Mouse (Mus musculus): Measurements from ENCODE around the gene H2-Ob. TPM values are rescaled to one million over a fixed set of nuclear protein-coding genes. Genes with fewer than 3 reads are reported as not detected.

H2-Ob gene
- polyA plus RNA-seq, 1 experiment from 2014 or later: not detected

- DNase-seq (ENCODE audit: low spot score): peak; percentile 29
- no peaks in the 10 kb centered on the region for H3K36me3 ChIP-seq
- H3K4me3 ChIP-seq: no peak within 1 kb of the TSS
- no peak within 1 kb of the TSS for H3K27ac ChIP-seq (replicated peaks)
- H3K9me3 ChIP-seq (replicated peaks): no peaks in the 10 kb centered on the region
- peaks cover 11% of the 10 kb centered on the region; the same call in 1 of the 2 replicates for H3K27me3 ChIP-seq (ENCODE audit: low read depth, poor library complexity, severe bottlenecking)
- 79% methylated on average over 11 of the region's 11 CpGs for WGBS
- H3K4me1 ChIP-seq: peaks cover 5% of the 10 kb centered on the region
Measured at GRCm38 (mm10) chr17:34257594-34258375, 19.1 kb downstream of the H2-Ob start, which contains the start of gene H2-Ab1. H2-Ab1 (plus strand) TSS chr17:34257689.

- Histone ChIP-seq H3K9me3 (replicated peaks) (no peaks in the 10 kb centered on the region), H3K27ac (replicated peaks) (no peak overlapping the region), H3K27me3 (ENCODE audit: low read depth, poor library complexity, severe bottlenecking) (peaks cover 33% of the 10 kb centered on the region), H3K36me3 (no peaks in the 10 kb centered on the region), H3K4me1 (peaks cover 32% of the 10 kb centered on the region), H3K4me3 (no peak overlapping the region)
- no peak for DNase-seq (ENCODE audit: low spot score)
- 90% methylated on average over 5 of the region's 5 CpGs for WGBS
Measured at GRCm38 (mm10) chr17:34260551-34260950, 21.8 kb downstream of the H2-Ob start.

DNA sequence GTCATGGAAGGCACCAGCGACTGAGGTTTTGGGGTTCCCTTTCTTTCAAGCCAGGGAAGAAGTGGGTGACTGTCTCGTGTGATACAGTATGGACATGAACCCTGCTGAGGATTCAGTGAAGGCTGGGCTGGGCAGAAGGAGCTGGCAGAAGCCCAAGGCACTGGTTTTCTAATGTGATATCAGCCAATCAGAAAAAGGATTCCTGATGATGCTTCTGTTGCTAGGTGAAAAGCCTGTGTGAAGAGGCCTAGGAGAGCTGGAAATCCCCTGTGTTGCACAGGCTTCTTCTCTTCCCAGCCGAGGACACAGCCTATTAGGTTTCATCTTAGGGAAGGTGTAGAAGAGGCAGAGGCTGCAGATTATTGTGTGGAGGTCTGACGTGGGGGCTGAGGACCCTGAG lies 22.8 kb downstream of the H2-Ob start:
- H3K27me3 ChIP-seq (ENCODE audit: low read depth, poor library complexity, severe bottlenecking): peaks cover 34% of the 10 kb centered on the region
- DNase-seq (ENCODE audit: low spot score): peak; percentile 24

GRCm38 (mm10) chr17:34263068-34263467 lies 24.4 kb downstream of the H2-Ob start:
- H3K27ac ChIP-seq (replicated peaks): peak overlapping the region; percentile 49
- peak; percentile 80 for DNase-seq (ENCODE audit: low spot score)
- H3K4me3 ChIP-seq: peak overlapping the region; percentile 73
- no peaks in the 10 kb centered on the region for H3K9me3 ChIP-seq (replicated peaks)
- 0% methylated on average over 8 of the region's 8 CpGs for WGBS
- peaks cover 34% of the 10 kb centered on the region for H3K27me3 ChIP-seq (ENCODE audit: low read depth, poor library complexity, severe bottlenecking)
- no peaks in the 10 kb centered on the region for H3K36me3 ChIP-seq
- H3K4me1 ChIP-seq: peaks cover 29% of the 10 kb centered on the region

More for the DNA sequence above, 22.8 kb downstream of the H2-Ob start:
- Histone ChIP-seq H3K36me3 (no peaks in the 10 kb centered on the region), H3K4me3 (no peak overlapping the region), H3K27ac (replicated peaks) (no peak overlapping the region), H3K9me3 (replicated peaks) (no peaks in the 10 kb centered on the region), H3K4me1 (peaks cover 29% of the 10 kb centered on the region)
- 35% methylated on average over 4 of the region's 4 CpGs for WGBS

GRCm38 (mm10) chr17:34263811-34264371 lies 25.2 kb downstream of the H2-Ob start:
- Histone ChIP-seq H3K27ac (replicated peaks) (peak overlapping the region; percentile 86), H3K4me1 (peaks cover 29% of the 10 kb centered on the region), H3K27me3 (ENCODE audit: low read depth, poor library complexity, severe bottlenecking) (peaks cover 34% of the 10 kb centered on the region), H3K9me3 (replicated peaks) (no peaks in the 10 kb centered on the region), H3K36me3 (no peaks in the 10 kb centered on the region), H3K4me3 (peak overlapping the region; percentile 73)
- WGBS: 2% methylated on average over 14 of the region's 14 CpGs
- DNase-seq (ENCODE audit: low spot score): peak; percentile 53

- peaks cover 29% of the 10 kb centered on the region for H3K4me1 ChIP-seq
- WGBS: under 1% methylated on average over 90 of the region's 93 CpGs
- H3K27me3 ChIP-seq (ENCODE audit: low read depth, poor library complexity, severe bottlenecking): peaks cover 34% of the 10 kb centered on the region
- DNase-seq (ENCODE audit: low spot score): peak; percentile 76
- no peaks in the 10 kb centered on the region for H3K36me3 ChIP-seq
- H3K4me3 ChIP-seq: peak overlapping the region; percentile 73
- H3K9me3 ChIP-seq (replicated peaks): no peaks in the 10 kb centered on the region
- H3K27ac ChIP-seq (replicated peaks): peak overlapping the region; percentile 86
Measured at GRCm38 (mm10) chr17:34264452-34265351, 26.0 kb downstream of the H2-Ob start.

GRCm38 (mm10) chr17:34268262-34268661 lies 29.6 kb downstream of the H2-Ob start:
- H3K9me3 ChIP-seq (replicated peaks): no peaks in the 10 kb centered on the region
- peaks cover 23% of the 10 kb centered on the region for H3K27me3 ChIP-seq (ENCODE audit: low read depth, poor library complexity, severe bottlenecking)
- no peaks in the 10 kb centered on the region for H3K36me3 ChIP-seq
- no peak overlapping the region for H3K4me3 ChIP-seq
- H3K4me1 ChIP-seq: peaks cover 23% of the 10 kb centered on the region
- no peak for DNase-seq (ENCODE audit: low spot score)
- 78% methylated on average over 2 of the region's 2 CpGs for WGBS
- H3K27ac ChIP-seq (replicated peaks): no peak overlapping the region

DNA sequence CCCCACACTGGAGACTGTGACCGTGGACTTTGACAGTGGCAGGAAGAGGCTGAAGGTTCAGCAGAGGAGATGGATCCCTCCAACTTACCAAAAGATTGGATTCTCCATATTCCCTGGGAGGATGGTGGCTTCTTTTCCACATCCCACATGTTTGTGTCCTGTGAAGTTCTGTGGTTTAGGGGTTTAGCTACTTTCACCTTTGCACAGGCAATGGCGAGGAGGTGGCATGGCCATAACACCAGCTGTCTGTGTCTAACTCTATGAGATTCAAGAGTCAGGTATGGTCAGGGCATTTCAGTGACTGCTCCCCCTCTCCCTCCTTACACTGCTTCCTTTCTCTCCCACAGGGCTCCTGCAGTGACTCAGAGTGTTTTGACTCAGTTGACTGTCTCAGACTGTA lies 30.0 kb downstream of the H2-Ob start:
- 87% methylated on average over 2 of the region's 2 CpGs for WGBS

DNA sequence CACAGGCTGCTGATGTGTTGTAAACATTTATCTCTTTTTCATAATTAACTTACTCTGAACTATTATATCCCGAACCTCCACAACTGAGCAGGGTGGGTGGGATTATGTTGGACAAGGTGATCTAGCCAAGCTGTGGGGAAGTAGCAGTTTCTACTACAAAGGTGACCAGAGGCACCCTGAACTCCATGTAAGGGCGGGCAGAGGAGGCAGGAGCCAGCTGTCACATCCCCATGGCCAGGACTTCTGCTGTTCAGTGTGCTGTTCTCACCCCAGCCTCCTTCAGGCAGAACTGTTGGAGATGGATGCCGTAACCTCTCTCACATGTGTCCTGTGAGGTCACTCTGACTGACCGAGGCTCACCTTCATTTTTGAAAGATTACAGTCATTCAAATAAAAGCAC lies 31.1 kb downstream of the H2-Ob start:
- H3K9me3 ChIP-seq (replicated peaks): no peaks in the 10 kb centered on the region
- peaks cover 8% of the 10 kb centered on the region for H3K4me1 ChIP-seq
- 77% methylated on average over 4 of the region's 4 CpGs for WGBS
- peaks cover 9% of the 10 kb centered on the region for H3K27me3 ChIP-seq (ENCODE audit: low read depth, poor library complexity, severe bottlenecking)
- H3K36me3 ChIP-seq: no peaks in the 10 kb centered on the region
- H3K4me3 ChIP-seq: no peak overlapping the region
- no peak for DNase-seq (ENCODE audit: low spot score)
- H3K27ac ChIP-seq (replicated peaks): no peak overlapping the region

More for the DNA sequence above, 30.0 kb downstream of the H2-Ob start:
- Histone ChIP-seq H3K27me3 (ENCODE audit: low read depth, poor library complexity, severe bottlenecking) (peaks cover 19% of the 10 kb centered on the region), H3K27ac (replicated peaks) (no peak overlapping the region), H3K4me3 (no peak overlapping the region), H3K9me3 (replicated peaks) (no peaks in the 10 kb centered on the region), H3K4me1 (peaks cover 18% of the 10 kb centered on the region), H3K36me3 (no peaks in the 10 kb centered on the region)
- no peak for DNase-seq (ENCODE audit: low spot score)

DNA sequence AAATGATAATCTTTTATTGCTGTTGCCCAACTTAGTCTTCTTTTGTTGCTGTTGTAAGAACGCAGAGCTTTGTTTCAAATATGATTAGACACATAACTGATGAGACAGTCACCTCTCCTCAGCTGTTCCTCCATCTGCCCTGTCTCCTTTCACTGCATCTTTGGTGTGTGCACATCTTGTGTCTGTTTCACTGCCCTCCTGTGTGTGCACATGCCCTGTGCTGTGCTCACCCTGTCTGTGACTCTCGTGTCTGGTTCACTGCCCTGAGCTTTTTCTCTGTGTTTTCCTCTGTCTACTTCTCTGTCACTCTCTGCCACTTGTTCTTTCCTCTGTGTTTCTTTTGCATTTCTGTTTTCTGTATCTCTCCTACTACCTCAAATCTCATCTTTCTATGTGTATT lies 31.5 kb downstream of the H2-Ob start:
- 90% methylated on average over 2 of the region's 2 CpGs for WGBS
- Histone ChIP-seq H3K36me3 (no peaks in the 10 kb centered on the region), H3K4me1 (peaks cover 4% of the 10 kb centered on the region), H3K27ac (replicated peaks) (no peak overlapping the region), H3K4me3 (no peak overlapping the region), H3K9me3 (replicated peaks) (no peaks in the 10 kb centered on the region), H3K27me3 (ENCODE audit: low read depth, poor library complexity, severe bottlenecking) (peaks cover 5% of the 10 kb centered on the region)
- DNase-seq (ENCODE audit: low spot score): no peak

- Histone ChIP-seq H3K4me3 (no peak overlapping the region), H3K36me3 (no peaks in the 10 kb centered on the region), H3K27me3 (ENCODE audit: low read depth, poor library complexity, severe bottlenecking) (no peaks in the 10 kb centered on the region; the same call in 1 of the 2 replicates), H3K4me1 (no peaks in the 10 kb centered on the region), H3K27ac (replicated peaks) (no peak overlapping the region), H3K9me3 (replicated peaks) (no peaks in the 10 kb centered on the region)
- 75% methylated on average over 2 of the region's 2 CpGs for WGBS
- DNase-seq (ENCODE audit: low spot score): no peak
Measured at GRCm38 (mm10) chr17:34270940-34271339, 32.2 kb downstream of the H2-Ob start.

DNA sequence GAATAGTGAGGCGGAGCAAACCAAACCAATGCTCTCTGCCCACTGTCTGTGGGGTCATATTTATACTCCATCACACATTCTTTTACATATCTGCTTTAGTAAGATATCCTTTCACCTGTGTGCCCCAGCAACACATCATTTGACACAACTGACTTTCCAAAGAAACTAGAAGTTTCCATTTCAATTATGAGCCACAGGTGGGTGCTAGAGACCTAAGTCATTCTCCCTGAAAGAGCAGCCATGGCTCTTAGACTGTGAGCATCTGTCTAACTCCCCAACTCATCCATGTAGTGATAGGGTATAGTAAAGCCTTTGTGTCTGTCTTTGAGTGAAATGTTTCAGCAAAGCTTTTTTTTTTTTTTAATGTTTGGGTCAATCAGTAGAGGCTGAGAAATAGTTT lies 33.4 kb downstream of the H2-Ob start:
- Histone ChIP-seq H3K27ac (replicated peaks) (no peak overlapping the region), H3K4me3 (no peak overlapping the region), H3K4me1 (no peaks in the 10 kb centered on the region), H3K36me3 (no peaks in the 10 kb centered on the region), H3K9me3 (replicated peaks) (no peaks in the 10 kb centered on the region), H3K27me3 (ENCODE audit: low read depth, poor library complexity, severe bottlenecking) (no peaks in the 10 kb centered on the region; the same call in 1 of the 2 replicates)
- DNase-seq (ENCODE audit: low spot score): no peak
- WGBS: 92% methylated on average over 1 of the region's 1 CpGs

Data from midbrain, embryonic 10.5 days (tissue).